Mouse (Mus musculus): ENCODE results near the gene Dynll1.
A peak's percentile ranks its signal among the peaks of the same experiment; 100 is the strongest.

The Dynll1 gene

GRCm38 (mm10) chr5:115268266-115268665 lies 32.5 kb downstream of the Dynll1 start:
- no peak for DNase-seq (ENCODE audit: low read depth, low spot score)

DNA sequence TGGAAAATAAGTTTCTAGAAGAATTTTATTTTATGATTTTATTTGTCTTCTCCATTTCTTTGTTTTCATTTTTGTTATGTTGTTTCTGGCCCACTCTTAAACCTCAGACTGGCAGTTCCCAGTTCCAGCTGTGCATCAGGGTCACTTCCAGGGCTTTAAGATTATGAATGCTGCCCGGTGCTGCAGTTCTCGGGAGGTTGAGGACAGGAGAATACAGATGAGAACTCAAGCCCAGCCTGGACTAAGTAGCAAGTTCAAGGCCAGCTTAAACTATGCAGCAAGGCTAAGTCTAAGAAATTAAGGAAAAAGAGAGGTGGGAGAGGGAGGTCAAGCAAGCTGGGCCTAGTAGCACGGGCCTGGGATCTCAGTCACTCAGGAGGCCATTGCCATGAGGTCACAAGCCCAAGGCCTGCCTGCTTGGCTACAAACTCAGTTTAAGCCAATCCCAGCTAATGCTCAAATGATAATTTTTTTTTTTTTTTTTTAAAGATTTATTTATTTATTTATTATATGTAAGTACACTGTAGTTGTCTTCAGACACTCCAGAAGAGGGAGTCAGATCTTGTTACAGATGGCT lies 33.2 kb downstream of the Dynll1 start:
- no peak for DNase-seq (ENCODE audit: low read depth, low spot score)

GRCm38 (mm10) chr5:115266787-115267468 lies 33.9 kb downstream of the Dynll1 start:
- no peak for DNase-seq (ENCODE audit: low read depth, low spot score)

DNA sequence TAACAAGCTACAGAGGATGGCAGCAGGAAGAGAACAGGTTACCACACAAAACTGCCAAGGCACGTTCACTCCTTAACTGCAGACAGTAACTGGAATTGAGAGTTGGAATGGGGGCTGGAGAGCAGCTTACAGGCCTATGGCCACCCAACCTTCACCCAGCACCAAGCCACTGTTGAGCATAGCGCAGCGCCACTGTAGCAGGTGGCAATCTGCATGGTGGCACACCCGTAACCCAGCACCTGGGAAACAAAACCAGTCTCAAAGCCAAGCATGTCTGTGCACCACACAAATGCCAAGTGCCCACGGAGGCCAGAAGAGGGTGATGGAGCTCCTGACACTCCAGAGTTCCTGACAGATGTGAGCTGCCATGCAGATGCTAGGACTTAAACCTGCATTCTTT lies 34.5 kb downstream of the Dynll1 start:
- no peak for DNase-seq (ENCODE audit: low read depth, low spot score)

DNA sequence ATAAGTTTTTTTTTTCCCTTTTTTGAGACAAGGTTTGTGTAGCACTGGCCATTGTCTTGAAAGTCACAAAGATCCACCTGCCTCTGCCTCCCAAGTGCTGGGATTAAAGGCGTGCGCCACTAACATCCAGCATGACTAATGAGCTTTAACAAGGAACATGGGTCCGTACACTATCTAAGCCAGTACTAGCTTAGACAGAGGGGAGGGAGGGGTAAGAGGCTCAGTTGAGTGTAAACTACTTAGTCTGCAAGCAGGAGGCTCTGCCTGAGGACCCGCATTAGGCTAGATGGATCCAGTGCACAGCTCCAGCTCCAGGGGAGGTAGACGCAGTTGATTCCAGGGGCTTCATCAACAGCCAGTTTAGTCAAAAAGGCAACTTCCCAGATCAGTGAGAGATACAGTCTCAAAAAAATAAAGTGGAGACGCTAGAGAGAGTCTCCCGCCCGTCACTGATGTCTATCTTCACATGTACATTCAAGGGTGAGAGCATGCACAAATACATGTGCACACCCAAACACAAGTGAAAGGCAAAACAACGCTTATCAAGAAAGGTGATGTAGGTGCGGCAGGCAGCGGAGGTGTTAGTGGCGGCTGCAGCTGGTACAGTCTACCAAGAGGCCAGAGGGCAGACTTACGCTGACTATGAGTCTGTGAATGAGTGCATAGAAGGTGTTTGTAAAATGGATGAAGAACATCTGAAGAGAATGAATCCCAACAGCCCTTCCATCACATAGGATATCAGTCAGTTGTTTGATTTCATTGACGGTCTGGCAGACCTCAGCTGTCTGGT lies 38.1 kb downstream of the Dynll1 start:
- peak; percentile 45 for DNase-seq (ENCODE audit: low read depth, low spot score)

GRCm38 (mm10) chr5:115261880-115262279 lies 38.9 kb downstream of the Dynll1 start:
- no peak for DNase-seq (ENCODE audit: low read depth, low spot score)

DNA sequence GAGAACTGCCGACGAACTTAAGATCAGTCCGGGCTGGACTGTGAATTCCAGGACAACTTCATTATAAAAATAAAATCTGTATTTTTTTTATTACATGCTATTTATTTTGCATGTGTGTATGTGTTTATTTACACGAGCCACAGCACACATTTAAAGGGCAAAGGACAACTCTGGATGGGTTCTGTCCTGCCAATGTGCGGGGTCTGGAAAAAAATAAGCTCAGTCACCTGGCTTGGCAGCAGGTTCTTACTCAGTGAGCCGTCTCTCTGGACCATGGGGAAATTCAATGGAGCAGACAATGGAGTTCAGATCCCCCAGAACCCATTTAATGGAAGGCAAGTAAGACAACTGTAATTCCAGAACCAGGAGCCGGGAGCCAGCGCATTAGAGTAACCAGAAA lies 39.7 kb downstream of the Dynll1 start:
- no peak for DNase-seq (ENCODE audit: low read depth, low spot score)

GRCm38 (mm10) chr5:115260356-115260755 lies 40.4 kb downstream of the Dynll1 start:
- DNase-seq (ENCODE audit: low read depth, low spot score) = no peak

GRCm38 (mm10) chr5:115256909-115257546 lies 43.8 kb downstream of the Dynll1 start:
- no peak for DNase-seq (ENCODE audit: low read depth, low spot score)

GRCm38 (mm10) chr5:115255472-115255871 lies 45.3 kb downstream of the Dynll1 start:
- no peak for DNase-seq (ENCODE audit: low read depth, low spot score)

Measured in ZHBTc4 (cell line).